Mouse (Mus musculus) kidney, postnatal 14 days (tissue): ENCODE results near the gene Tgfbr2.
"Not testable (repeated sequence)": the region's sequence is repeated elsewhere in the genome, so short reads cannot be mapped to it uniquely, and the experiment has no call there.

Source experiments
- DNase-seq: peaks from one replicate; pipeline ENCODE4 v3.0.0; 2022; ENCODE audit warnings: mixed read lengths

The Tgfbr2 gene

DNA sequence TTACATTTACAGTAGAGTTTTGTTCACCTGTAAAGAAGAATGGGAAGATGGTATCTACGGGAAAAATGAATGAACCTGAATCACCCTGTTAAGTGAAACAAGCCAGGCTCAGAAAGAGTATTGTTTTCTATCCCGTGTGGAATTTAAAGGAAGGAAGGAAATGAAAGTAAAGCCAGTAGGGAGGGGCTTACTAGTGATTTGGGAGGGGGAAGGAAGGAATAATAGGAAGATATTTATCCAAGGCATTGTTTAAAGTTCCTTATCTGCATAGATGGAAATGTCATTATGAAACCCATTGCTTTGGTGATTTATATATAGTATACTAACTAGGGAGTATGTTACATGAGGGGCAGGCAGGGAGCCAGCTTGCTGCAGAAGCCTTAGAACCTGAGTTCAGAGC lies 66.4 kb downstream of the Tgfbr2 start:
- DNase-seq, result no peak

GRCm38 (mm10) chr9:116104770-116105169 lies 70.4 kb downstream of the Tgfbr2 start:
- no peak for DNase-seq

GRCm38 (mm10) chr9:116101842-116102241 lies 73.3 kb downstream of the Tgfbr2 start:
- DNase-seq, result peak; percentile 24

DNA sequence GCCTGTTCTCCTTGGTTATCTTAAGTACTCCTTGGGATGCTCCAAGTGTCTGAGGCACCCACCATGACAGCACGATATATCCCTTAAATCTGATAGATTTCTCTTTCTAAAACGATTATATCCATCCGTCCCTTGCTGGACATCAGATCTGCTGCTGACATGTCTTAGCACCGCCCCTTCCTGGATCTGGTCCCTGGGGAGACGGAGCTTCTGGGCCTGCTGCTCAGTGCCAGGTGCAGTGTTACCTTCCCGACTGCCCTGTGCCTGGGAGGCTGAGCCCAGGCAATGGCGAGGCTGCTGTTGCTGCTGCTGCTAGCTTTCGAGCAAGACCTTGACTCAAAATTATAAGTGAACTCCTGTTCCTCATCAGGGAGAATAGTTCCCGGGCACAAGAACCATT lies 75.1 kb downstream of the Tgfbr2 start:
- DNase-seq, result no peak

- DNase-seq, result no peak
Observed at GRCm38 (mm10) chr9:116099596-116099993, 75.6 kb downstream of the Tgfbr2 start.

DNA sequence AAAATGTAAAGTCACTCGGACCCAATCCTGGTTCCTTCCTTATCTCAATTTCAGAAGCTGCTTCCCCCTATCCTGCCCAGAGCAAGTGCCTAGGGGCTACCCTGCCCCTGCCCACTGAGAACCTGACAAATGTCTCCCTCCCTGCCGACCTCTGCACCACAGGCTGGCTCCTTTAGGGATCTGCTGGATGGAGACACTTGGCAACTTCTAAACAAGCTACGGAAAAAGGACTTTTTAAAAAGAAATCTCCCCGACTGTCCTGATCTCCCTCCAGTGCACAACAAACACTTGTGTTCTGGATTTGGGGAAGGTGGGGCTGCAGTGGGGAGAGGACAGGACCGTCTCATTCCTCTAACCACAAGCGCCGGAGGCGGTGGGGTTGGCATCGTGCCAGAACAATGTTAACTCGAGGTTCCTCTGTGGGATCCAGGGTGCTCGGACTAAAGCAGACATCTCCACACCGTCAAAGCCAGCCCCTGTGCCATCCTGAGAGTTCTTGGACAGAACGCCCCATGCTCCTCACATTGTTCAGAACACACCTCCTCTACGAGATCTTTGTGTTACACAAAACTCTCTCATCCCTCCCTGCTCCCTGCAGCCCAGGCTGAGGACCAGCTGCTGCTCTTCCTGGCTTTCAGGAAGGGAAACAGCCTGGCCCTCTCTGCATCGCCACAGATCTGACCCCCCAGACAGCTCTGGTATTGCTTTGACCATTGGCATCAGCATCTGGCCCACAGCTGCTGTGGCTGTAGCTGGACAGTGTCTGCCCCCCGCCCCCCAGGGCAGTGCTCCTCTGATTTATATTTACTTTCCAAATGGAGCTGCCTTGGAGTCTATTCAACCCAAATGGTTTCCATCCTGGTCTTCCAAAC lies 76.2 kb downstream of the Tgfbr2 start:
- DNase-seq, result peak; percentile 72

- DNase-seq, result peak; percentile 89
Observed at GRCm38 (mm10) chr9:116091921-116092320, 83.2 kb downstream of the Tgfbr2 start.

DNA sequence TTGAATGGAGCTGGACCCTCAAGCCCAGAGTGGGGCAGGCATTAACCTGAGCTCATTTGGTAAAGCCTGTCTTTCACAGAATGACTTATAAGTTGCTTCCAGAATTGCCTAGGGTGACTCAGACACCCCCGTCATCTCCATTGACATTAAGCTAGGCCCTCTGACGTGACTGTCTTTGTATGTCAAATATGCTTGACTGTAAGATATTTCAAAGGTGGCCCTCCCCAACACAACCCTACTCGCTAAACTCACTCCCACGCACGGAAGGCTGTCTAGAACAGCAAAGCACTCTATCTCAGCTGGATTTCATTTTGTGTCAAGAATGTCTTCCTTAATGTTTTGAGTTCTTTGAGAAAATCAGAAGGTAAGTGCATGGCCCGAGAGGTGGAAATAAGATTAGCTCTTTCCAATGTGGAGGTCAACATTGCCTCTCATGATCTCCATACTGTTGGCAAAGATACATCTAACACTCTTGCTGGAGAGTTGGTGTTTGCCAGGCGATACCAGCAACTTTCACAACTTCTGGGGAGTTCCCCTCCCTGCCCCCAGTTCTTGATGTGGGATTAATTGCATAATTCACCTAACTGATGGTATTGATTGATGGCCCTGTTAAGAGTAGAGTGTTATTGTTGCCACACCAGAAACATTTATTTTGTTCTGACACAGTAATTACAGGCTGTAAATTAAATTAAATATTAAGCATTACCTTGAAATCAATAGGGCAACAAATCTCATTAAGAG lies 83.9 kb downstream of the Tgfbr2 start:
- DNase-seq, result no peak

- DNase-seq, result peak; percentile 34
Observed at GRCm38 (mm10) chr9:116090296-116090695, 84.9 kb downstream of the Tgfbr2 start.

GRCm38 (mm10) chr9:116088912-116089311 lies 86.2 kb downstream of the Tgfbr2 start:
- no peak for DNase-seq

GRCm38 (mm10) chr9:116087880-116088279 lies 87.3 kb downstream of the Tgfbr2 start:
- peak; percentile 84 for DNase-seq

GRCm38 (mm10) chr9:116087263-116087662 lies 87.9 kb downstream of the Tgfbr2 start:
- no peak for DNase-seq

- DNase-seq, result no peak
Observed at GRCm38 (mm10) chr9:116085999-116086398, 89.2 kb downstream of the Tgfbr2 start.

DNA sequence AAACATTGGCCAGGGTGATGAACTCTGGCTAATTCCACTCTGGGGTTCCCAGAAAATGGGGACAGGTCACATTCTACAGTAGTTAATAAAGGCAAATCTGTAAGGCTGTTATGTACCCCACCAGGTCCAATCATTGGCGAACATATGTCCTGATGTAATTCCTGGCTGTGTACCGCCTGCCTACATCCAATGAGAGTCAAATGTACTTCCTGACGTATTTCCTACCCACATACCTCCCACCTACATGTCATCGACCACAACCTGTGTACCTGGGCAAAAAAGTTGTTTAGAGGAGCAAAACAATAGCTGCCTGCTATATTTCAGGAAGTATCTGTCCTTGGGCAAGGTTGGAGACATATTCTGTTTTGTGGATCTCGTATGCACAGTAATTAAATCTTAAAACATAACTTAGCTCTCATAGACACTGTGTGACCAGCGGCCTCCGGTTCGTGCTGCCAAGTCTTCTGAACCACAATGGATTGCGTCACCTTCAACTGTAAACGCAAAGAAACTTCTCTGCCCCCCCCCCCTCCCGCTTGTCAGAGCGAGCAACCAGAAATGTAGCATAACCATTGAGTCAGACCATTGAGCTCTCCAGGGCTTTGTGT lies 90.7 kb downstream of the Tgfbr2 start:
- DNase-seq, result no peak

- no peak for DNase-seq
Observed at GRCm38 (mm10) chr9:116083726-116084323, 91.3 kb downstream of the Tgfbr2 start.

DNA sequence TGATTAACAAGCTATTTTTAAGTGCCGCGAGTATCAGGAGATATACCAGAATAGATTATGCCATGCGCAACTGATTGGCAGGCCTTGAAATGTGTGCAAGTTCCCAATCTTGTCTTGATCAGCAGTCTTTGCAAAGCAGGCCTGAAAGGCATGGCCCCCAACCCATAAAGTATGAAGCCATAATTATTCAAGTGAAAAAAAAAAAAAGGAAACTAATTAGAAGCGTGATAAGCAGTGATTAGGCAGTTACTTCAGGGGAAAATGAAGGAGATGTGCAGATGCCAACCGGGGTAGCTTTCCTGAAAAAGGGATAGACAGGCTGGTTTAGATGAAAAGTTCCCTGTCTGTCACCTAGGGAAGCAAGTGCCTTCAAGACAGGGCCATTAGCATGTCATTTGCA lies 91.9 kb downstream of the Tgfbr2 start:
- no peak for DNase-seq

- DNase-seq, result no peak
Observed at GRCm38 (mm10) chr9:116081781-116082180, 93.4 kb downstream of the Tgfbr2 start.

- no peak for DNase-seq
Observed at GRCm38 (mm10) chr9:116077419-116077818, 97.7 kb downstream of the Tgfbr2 start.

DNA sequence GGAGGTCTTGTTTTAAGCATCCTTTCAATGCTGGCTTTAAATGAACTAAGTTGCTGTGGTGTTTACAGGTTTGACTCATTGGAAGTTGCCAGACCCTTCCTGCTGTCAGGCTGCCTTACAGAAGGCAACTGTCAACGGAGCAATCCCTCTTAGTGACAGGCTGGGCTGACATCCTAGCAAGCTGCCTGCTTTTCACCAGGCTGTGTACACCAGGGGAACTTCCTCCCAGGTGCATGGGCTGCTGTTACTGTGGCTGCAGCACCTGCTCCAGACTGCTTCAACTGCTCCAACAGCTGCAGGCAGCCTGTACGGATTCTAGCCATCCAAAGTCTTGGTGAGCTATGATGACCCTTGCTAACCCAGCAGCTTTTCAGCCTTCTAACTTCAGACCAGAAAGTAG lies 98.2 kb downstream of the Tgfbr2 start:
- no peak for DNase-seq

DNA sequence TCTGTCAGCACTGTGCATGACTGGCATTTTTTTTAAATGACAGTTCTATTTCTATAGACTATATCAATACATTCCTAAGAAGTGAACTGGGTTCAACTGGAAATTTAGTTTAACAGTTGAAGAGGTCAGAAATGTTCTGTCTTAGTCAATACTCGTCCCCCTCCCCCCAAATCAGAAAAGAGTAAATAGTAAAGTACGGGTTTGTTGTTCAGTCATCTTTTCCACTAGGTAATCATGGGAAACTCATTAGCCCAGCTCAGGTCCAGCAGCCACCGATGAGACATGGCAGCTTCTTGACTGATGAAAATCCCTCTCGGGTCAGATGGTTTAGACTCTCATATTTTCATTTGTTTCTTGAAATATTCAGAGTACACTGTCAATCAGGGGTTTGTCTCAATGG lies 99.0 kb downstream of the Tgfbr2 start:
- no peak for DNase-seq

DNA sequence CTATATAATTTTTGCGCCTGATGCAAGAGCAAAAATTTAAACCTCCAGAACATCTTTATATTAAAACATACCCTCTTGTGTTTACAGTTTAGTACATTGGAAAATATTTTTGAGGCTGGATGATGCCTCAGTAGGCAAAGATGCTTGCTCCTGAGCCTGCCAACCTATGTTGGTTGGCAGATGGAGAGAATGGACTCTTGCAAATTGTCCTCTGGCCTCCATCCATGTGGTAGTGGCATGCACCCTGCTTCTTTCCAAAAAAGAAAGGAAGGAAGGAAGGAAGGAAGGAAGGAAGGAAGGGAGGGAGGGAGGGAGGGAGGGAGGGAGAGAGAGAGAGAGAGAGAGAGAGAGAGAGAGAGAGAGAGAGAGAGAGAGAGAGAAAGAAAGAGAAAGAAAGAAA lies 103.6 kb downstream of the Tgfbr2 start:
- not testable (repeated sequence) for DNase-seq

DNA sequence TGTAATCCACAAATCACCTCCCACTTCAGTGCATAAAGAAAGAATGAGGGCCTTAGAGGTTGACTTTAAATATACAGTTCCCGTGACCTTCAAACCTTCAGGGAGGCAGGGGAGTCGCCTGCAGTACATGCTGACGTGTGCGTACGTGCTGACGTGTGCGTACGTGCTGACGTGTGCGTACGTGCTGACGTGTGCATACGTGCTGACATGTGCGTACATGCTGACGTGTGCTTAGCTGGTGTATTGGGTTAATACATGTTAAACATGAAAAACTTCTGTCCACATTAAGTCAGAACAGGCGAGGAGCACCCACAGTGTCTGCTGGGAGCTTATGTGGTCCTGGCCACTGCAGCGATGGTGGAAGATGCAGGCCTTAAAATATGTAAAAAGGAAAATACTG lies 110.4 kb downstream of the Tgfbr2 start:
- no peak for DNase-seq

DNA sequence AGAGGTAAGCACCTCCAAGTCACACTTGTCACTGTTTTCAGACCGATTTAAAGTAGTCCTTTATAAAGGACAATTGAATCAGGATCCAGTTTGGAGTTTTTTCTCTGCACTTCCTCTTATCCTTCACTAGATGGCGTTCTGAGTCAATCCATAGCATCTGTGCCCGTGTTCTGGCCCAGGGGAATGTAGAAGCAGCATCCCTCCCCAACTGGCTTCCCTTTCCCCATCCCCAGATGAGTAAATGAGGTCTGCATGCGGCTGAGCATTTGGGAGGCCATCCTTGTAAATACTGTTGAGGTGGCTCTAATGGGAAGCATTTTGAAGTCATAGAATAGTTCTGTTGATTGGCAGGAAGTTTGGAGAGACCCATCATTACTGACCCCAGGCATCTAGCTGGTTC lies 114.5 kb downstream of the Tgfbr2 start:
- DNase-seq, result peak; percentile 14
